Mouse (Mus musculus) intestine, embryonic 14.5 days (tissue): ENCODE measurements around the gene Gm42372. TPM values are rescaled to one million over a fixed set of nuclear protein-coding genes. Genes with fewer than 3 reads are reported as not detected.
"Not testable (repeated sequence)": the region's sequence is repeated elsewhere in the genome, so short reads cannot be mapped to it uniquely, and the experiment has no call there.

Experiments used
- ATAC-seq: fragments of 200-750 bp; cut with Nextera tagmentation; replicated peaks from 2 replicates; pipeline ENCODE4 v1.8.0; 2017; ENCODE audit warnings: low read depth, moderate number of reproducible peaks, moderate TSS enrichment, moderate library complexity; ENCODE audit not compliant: low FRiP score, low TSS enrichment
- DNase-seq: peaks from one replicate; pipeline ENCODE4 v3.0.0-alpha.2; 2018; ENCODE audit warnings: low spot score
- H3K27ac ChIP-seq: fragments of 300-500 bp; sonication (generic); 2 replicates; pipeline ENCODE4 v1.5.1; 2014; ENCODE audit warnings: low read depth, mild to moderate bottlenecking, control low read depth
- H3K27me3 ChIP-seq: fragments of 300-500 bp; sonication (generic); replicated peaks from 2 replicates; pipeline ENCODE4 v1.6.1; 2014; ENCODE audit warnings: low read length, control low read depth; ENCODE audit not compliant: control insufficient read depth, insufficient read depth
- H3K36me3 ChIP-seq: fragments of 300-500 bp; sonication (generic); 2 replicates; pipeline ENCODE4 v1.6.1; 2014; ENCODE audit warnings: low read length, control low read depth; ENCODE audit not compliant: control insufficient read depth, insufficient read depth
- H3K4me1 ChIP-seq: fragments of 300-500 bp; sonication (generic); replicated peaks from 2 replicates; pipeline ENCODE4 v1.6.1; 2014; ENCODE audit warnings: low read length, control low read depth, mixed read lengths; ENCODE audit not compliant: control insufficient read depth, insufficient read depth
- H3K4me2 ChIP-seq: fragments of 300-500 bp; sonication (generic); 2 replicates; pipeline ENCODE4 v1.6.1; 2014; ENCODE audit warnings: low read length
- H3K4me3 ChIP-seq: fragments of 300-500 bp; sonication (generic); 2 replicates; pipeline ENCODE4 v1.5.1; 2014; ENCODE audit warnings: low read depth, low read length, control low read depth, mixed read lengths
- H3K9ac ChIP-seq: fragments of 300-500 bp; sonication (generic); 2 replicates; pipeline ENCODE4 v1.6.1; 2014; ENCODE audit warnings: mild to moderate bottlenecking, low read length
- H3K9me3 ChIP-seq: fragments of 300-500 bp; sonication (generic); 2 replicates; pipeline ENCODE4 v1.6.1; 2016; ENCODE audit warnings: low read length, control low read depth; ENCODE audit not compliant: control insufficient read depth
- WGBS: fragments of 180-500 bp; shearing (Covaris S2); extraction: QIAGEN DNeasy Blood & Tissue Kit; methylation state at CpG from one replicate; pipeline ENCODE4 v1.1.7; 2014; 5-methylcytosine and 5-hydroxymethylcytosine counted together
- polyA plus RNA-seq: library from polyadenylated mRNA; unstranded; fragments of >200 nt; fragmentation: Nextera tagmentation; extraction: Ambion mirVana; gene quantifications from 2 replicates; pipeline ENCODE4 v1.2.1, GENCODE M21; 2014

Gm42372 gene
- polyA plus RNA-seq, 1 experiment from 2014 or later: 0.51 TPM

- H3K9me3 ChIP-seq: no peaks in the 10 kb centered on the region
- ATAC-seq (no peak), DNase-seq (peak; percentile 67)
- WGBS: 9% methylated on average over 53 of the region's 53 CpGs
- peak overlapping the region; percentile 31 for H3K4me3 ChIP-seq
- H3K27ac ChIP-seq: no peak overlapping the region
- H3K27me3 ChIP-seq: peaks cover 49% of the 10 kb centered on the region
- H3K9ac ChIP-seq: 0 out of 2 replicates have a peak overlapping the region, but pooled peaks have one; percentile 20
- peak overlapping the region; percentile 61 for H3K4me2 ChIP-seq
- peaks cover 41% of the 10 kb centered on the region for H3K4me1 ChIP-seq
- no peaks in the 10 kb centered on the region for H3K36me3 ChIP-seq
These were observed 36.2 kb upstream of the Gm42372 start for GRCm38 (mm10) chr7:16946441-16947348.

GRCm38 (mm10) chr7:16947349-16947895 is 35.5 kb upstream of the Gm42372 start:
- Histone ChIP-seq H3K27ac (no peak overlapping the region), H3K9ac (no peak overlapping the region), H3K4me2 (peak overlapping the region; percentile 61), H3K4me3 (peak overlapping the region; percentile 31), H3K27me3 (peaks cover 49% of the 10 kb centered on the region), H3K36me3 (no peaks in the 10 kb centered on the region), H3K4me1 (peaks cover 41% of the 10 kb centered on the region), H3K9me3 (no peaks in the 10 kb centered on the region)
- ATAC-seq: no peak
- DNase-seq: no peak
- 27% methylated on average over 21 of the region's 22 CpGs for WGBS

GRCm38 (mm10) chr7:16947959-16948361 is 34.9 kb upstream of the Gm42372 start:
- ATAC-seq (no peak), DNase-seq (no peak)
- no peak overlapping the region for H3K4me3 ChIP-seq
- no peaks in the 10 kb centered on the region for H3K9me3 ChIP-seq
- H3K36me3 ChIP-seq: no peaks in the 10 kb centered on the region
- peaks cover 41% of the 10 kb centered on the region for H3K4me1 ChIP-seq
- H3K27ac ChIP-seq: 0 out of 2 replicates have a peak overlapping the region, but pooled peaks have one; percentile 1
- peak overlapping the region; percentile 61 for H3K4me2 ChIP-seq
- H3K27me3 ChIP-seq: peaks cover 49% of the 10 kb centered on the region
- H3K9ac ChIP-seq: no peak overlapping the region
- 8% methylated on average over 4 of the region's 4 CpGs for WGBS

- WGBS: 63% methylated on average over 8 of the region's 8 CpGs
- no peak overlapping the region for H3K9ac ChIP-seq
- peaks cover 39% of the 10 kb centered on the region for H3K4me1 ChIP-seq
- H3K36me3 ChIP-seq: no peaks in the 10 kb centered on the region
- no peak for ATAC-seq
- peaks cover 49% of the 10 kb centered on the region for H3K27me3 ChIP-seq
- no peak for DNase-seq
- H3K9me3 ChIP-seq: no peaks in the 10 kb centered on the region
- no peak overlapping the region for H3K4me3 ChIP-seq
- no peak overlapping the region for H3K27ac ChIP-seq
- no peak overlapping the region for H3K4me2 ChIP-seq
These were observed 33.9 kb upstream of the Gm42372 start for GRCm38 (mm10) chr7:16948923-16949458.

DNA sequence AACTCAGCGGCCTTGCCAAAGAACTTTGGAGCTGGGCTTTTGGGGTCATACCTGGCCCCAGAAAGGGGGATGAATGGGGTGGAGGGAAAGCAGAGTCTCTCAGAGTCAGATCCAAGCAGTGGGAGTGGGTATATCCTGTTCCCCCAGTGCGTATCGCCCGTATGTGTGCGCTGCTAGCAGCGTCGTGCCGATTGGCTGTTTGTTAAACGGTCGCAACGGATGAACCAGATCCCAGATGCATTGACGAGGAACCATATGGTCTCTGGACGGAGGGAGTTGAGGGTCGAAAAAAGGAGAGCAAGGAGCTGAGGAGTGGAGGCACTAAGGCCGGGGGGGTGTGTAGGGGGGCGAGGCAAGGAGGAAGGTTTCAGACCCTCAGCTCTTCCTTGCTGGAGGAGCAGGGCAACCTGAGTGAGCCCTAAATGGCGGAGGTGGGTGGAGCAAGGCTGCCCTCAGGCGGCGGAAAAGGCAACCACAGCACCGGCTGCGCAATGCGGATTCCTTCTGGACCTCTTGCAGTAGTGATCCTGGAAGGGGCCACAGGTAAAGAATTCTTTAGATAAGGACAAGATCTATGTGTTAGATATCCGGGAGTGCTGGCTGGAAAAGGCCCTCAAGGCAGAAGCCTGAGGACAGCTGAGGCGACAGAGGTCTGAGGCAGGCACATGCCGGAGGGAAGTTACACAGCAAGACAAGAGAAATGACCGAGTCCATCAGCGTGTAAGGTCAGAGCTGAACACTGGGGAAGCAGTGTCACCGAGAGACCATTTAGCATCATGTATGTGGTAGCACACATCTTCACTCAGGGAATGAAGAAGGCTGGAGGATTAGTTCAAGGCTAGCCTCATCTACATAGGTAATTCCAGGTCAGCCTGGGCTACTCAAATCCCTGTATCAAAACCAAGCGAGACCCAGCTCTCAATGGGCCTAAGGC is 32.7 kb upstream of the Gm42372 start:
- peak; percentile 38; the same call in 1 of the 2 replicates for ATAC-seq
- WGBS: 13% methylated on average over 29 of the region's 29 CpGs
- Histone ChIP-seq H3K9ac (no peak overlapping the region), H3K9me3 (no peaks in the 10 kb centered on the region), H3K4me1 (peaks cover 36% of the 10 kb centered on the region), H3K36me3 (no peaks in the 10 kb centered on the region), H3K4me3 (peak overlapping the region; percentile 20), H3K27ac (no peak overlapping the region), H3K27me3 (peaks cover 45% of the 10 kb centered on the region), H3K4me2 (peak overlapping the region; percentile 56)
- DNase-seq: peak; percentile 95

DNA sequence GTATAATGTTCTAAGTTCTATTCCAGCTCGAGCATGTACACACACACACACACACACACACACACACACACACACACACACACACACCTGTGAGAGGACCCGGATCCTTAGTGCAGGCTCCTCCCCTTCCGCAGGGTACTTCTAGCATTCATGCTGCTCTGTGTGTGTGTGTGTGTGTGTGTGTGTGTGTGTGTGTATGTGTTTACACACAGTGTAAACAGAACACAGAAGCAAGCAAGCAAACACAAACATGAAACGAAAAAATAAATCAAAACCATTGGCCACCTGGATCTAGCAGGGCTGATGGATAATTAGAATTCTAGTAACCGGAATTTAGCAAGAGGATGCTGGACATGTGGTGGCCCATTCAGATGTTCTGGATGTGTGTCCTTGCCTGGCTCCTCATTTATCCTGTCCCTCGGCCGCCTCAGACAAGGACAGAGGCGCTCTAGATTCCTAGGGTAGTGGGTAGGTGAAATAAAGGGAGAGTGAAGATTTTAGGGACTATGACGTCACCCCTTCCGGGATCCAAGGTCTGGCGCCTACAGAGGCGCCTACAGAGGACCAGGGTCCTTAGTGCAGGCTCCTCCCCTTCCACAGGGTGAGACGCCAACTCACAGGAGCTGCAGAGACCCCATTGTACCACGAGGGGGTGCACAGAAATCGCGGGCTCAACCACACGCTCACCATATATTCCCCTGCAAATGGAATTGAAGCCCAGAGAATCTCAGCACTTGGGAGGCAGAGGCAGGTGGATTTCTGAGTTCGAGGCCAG is 31.8 kb upstream of the Gm42372 start:
- 26% methylated on average over 18 of the region's 18 CpGs for WGBS
- Histone ChIP-seq H3K4me1 (peaks cover 29% of the 10 kb centered on the region), H3K9ac (no peak overlapping the region), H3K27ac (no peak overlapping the region), H3K9me3 (no peaks in the 10 kb centered on the region), H3K4me3 (no peak overlapping the region), H3K27me3 (peaks cover 37% of the 10 kb centered on the region), H3K4me2 (peak overlapping the region; percentile 22; the same call in 1 of the 2 replicates), H3K36me3 (no peaks in the 10 kb centered on the region)
- ATAC-seq (peak; percentile 80), DNase-seq (peak; percentile 91)

GRCm38 (mm10) chr7:16953776-16954175 is 29.1 kb upstream of the Gm42372 start:
- not testable (repeated sequence) for H3K4me1 ChIP-seq, DNase-seq, H3K9me3 ChIP-seq, H3K9ac ChIP-seq, ATAC-seq, H3K27ac ChIP-seq, H3K4me3 ChIP-seq, H3K36me3 ChIP-seq, H3K4me2 ChIP-seq
- H3K27me3 ChIP-seq: peaks cover 11% of the 10 kb centered on the region
- WGBS: 62% methylated on average over 2 of the region's 2 CpGs
